Mouse (Mus musculus) telencephalon, adult 2 months (tissue): Measurements from ENCODE around the gene Vmn1r42.
"Not testable (repeated sequence)": the region's sequence is repeated elsewhere in the genome, so short reads cannot be mapped to it uniquely, and the experiment has no call there.

Experiments used
- DNase-seq: peaks from one replicate; pipeline ENCODE4 v3.0.0-alpha.2; 2011; ENCODE audit warnings: low read depth, low spot score

Vmn1r42 gene

DNA sequence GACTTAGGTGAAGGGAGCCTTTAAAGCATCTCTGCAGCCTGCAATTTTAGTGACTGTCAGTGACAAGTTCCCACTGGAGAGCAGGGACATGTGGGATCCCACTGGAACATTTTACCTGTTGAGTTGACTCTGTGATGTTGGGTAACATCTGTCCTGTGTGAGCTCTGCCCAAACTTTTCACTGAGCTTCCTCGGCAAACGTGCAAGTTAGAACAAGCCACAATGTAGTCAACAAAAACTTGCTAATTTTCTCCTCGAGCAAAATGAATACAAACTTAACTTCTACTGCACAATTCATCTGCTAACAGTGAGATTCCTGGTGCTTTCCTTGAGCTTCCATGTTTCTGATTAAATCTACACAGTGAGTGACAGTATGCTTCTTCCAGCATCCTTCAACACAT, at the start of gene Vmn1r42, which contains the start of gene Vmn1r43:
Gene Vmn1r42 (minus strand): TSS at position 101 of the 400 bp plus-strand sequence.
Gene Vmn1r43 (minus strand): TSS at position 101 of the 400 bp plus-strand sequence.
- not testable (repeated sequence) for DNase-seq

DNA sequence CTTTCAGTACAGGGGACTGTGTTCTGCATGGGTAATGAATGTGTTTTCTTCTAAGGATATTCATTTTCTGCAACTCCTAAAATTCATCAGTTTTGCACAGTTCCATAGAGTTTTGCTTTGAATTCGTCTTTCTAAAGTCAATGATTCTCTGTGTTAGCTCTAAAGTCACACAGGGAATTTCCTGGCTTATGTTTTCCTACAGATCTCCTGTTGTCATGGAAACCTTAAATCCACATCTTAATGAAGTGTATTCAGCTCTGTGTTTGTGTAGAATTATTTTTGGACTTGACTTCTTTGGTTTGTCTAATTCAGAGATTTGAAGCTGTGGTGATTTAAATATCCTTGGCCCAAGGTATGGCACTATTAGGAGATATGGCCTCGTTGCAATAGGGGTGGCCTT, 7.6 kb upstream of the Vmn1r42 start:
- peak; percentile 38 for DNase-seq

DNA sequence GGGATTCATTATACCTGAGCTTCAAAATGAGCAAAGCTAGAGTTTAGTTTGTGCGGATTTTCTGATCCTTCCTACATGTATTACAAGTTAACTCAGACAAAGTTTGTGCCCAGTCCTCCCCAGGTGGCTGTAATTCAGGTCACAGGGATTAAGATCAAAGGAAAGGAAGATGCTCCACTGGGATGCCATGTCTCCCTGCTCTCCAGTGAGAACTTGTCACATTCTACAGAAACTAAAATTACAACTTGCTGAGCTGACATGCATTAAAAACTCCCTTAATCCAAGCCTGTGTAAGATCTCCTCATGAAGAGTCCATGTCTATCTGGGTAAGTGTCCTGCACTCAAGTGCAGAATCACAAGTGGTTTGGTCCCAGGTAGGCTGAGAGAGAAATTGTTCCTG, 7.1 kb upstream of the Vmn1r42 start, which contains the start of gene Vmn1r44:
Gene Vmn1r44 (plus strand): TSS at position 301 of the 400 bp plus-strand sequence.
- no peak for DNase-seq

DNA sequence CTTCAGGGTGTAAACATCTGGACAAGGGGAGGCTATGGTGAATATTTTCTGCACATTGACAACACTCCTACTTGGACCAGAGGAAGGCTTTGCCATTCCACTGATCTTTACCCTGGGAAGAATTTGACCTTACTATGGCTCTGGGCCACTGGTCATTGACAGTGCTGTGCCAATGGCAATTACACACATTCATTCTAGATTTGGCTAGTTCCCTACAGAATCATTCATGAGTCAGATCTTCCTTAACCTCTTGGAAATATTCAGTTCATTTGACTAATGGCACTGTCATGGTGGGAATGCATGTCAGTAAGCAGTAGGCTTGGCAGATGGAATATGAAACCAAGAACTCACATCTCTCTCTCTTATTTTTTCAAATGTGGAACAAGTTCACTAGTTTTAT, 4.7 kb upstream of the Vmn1r42 start:
- no peak for DNase-seq

DNA sequence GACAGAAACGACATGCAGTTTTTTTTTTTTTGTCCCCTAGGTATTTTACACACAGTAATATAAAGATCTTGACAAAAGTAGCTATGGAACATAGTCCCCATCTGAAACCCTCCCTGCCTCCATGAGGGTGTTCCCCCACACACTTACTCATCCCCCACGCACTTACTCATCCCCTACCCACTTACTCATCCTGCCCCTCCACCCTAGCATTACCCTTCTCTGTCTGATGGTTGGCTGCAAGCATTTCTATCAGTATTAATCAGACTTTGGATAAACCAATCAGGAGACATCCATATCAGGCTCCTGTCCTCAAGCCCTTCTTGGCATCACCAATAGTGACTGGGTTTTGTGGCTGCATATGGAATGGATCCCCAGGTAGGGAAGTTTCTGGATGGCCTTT, 750 bp upstream of the Vmn1r42 start:
- no peak for DNase-seq

DNA sequence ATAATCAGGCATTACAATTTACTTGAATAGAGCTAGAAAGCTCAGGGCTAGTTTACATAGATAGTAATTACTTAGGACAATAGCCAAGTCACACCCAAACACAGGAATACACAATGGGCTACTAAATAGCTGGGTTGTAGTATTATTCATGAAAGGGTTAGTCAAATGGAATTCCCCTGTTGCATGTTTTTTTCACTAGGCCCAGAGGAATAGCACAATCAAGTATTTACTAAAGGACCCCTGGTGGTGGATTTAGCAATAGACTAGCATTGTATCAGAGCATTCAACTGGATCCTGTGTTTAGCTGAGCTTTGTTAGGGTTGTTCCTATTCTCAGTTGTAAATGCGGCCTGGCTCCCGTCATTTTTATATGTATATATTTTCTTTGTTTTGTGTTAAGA, 8.2 kb downstream of the Vmn1r42 start:
- no peak for DNase-seq

DNA sequence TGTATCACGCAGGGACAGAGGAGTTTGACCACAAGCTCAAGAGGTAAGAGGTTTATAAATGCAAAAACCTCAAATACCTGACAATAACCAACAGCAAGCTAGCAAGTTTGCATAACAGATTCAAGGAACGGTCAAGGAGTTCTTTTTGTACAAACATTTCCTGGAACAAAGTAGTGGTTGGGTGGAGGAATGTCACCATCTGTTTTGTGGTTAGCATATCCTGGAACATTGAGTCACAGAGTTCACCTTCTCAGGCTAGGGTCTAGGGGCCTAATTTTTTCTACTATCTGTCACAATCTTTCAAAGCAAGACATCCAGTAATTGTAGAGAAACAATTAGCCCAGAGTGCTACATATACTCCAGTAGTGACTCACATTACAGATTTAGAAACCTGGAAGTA, 8.9 kb downstream of the Vmn1r42 start:
- no peak for DNase-seq

DNA sequence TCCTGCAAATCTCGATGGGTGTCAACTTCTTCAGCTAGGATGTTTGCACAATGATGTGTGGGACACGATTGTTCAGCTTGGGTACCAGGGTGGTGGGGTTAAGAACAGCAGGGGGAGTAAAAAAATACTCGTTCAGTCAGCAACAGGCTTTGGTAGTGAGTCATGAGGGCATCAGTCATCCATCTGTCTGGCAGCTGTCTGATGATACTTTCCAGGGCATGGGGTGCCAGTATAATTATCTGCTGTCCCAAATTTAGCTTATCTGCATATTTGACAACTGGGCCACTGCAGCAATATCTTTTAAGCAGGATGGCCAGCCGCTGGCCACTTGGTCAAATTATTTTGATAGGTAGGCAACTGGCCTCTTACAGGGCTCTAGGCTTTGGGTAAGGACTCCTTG, 12.4 kb downstream of the Vmn1r42 start:
- DNase-seq, result no peak

DNA sequence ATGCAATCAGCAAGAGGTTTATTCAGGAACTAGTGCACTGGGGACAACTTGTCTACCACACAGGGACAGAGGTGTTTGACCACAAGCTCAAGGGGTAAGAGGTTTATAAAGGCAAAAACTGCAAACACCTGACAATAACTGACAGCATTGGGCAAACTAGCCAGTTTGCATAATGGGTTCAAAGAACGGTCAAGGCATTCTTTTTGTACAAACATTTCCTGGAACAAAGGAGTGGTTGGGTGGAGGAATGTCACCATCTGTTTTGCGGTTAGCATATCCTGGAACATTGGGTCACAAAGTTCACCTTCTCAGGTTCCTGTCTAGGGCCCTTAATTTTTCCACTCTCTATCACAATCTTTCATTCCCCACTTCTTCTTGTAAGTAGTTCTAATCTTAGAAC, 16.4 kb downstream of the Vmn1r42 start:
- DNase-seq, result no peak

DNA sequence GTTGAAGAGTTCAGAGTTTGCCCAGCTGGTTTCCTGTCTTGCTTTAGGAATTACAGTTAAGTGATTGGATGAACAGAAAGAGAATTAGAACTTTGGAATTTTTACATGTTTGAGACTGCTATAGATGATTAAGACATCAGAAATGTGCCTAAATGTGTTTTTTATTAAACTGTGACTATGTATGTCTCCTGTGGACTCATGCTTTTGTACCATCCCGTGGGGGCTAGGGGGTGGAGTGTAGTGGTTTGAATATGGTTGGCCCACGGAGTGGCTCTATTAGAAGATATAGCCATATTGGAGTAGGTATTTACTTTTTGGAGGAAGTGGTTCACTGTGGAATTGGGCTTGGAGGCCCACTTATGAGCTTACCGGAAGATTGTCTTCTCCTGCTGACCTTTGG, 18.7 kb downstream of the Vmn1r42 start:
- DNase-seq, result no peak
